Mouse (Mus musculus) MEL (cell line): ENCODE data around the gene Lrrk2. TPM values are rescaled to one million over a fixed set of nuclear protein-coding genes. Genes with fewer than 3 reads are reported as not detected.

ENCODE experiments used
- DNase-seq: peaks from one replicate; pipeline ENCODE4 v3.0.0; 2011; ENCODE audit warnings: low read depth, low spot score
- H3K27ac ChIP-seq: 2 replicates; pipeline ENCODE4 v1.5.1; 2012; ENCODE audit warnings: low read depth, mild to moderate bottlenecking, control low read depth, low read length, moderate library complexity; ENCODE audit not compliant: control insufficient read depth
- H3K27me3 ChIP-seq, 2 experiments: fragments of 150-350 bp in 1 of 2; sonication (generic) in 1 of 2; 2 replicates each; pipeline ENCODE4 v1.6.1; 2012; ENCODE audit warnings: low read length in 2 of 2, mild to moderate bottlenecking in 2 of 2, improper control_type of control experiment in 1 of 2, moderate library complexity in 1 of 2; ENCODE audit not compliant: insufficient read depth in 2 of 2, control insufficient read depth in 1 of 2
- H3K36me3 ChIP-seq, 2 experiments: 2 replicates each; pipeline ENCODE4 v1.6.1; 2012 to 2014; ENCODE audit warnings: low read length in 2 of 2, improper control_type of control experiment in 1 of 2, inconsistent platforms in 1 of 2, mild to moderate bottlenecking in 1 of 2; ENCODE audit not compliant: insufficient read depth in 2 of 2, control insufficient read depth in 1 of 2
- H3K4me1 ChIP-seq, 2 experiments: fragments of 150-350 bp in 1 of 2; sonication (generic) in 1 of 2; 2 replicates each; pipeline ENCODE4 v1.6.1; 2012; ENCODE audit warnings: low read length in 2 of 2, improper control_type of control experiment in 1 of 2, mild to moderate bottlenecking in 1 of 2; ENCODE audit not compliant: insufficient read depth in 2 of 2, control insufficient read depth in 1 of 2
- H3K4me3 ChIP-seq, 2 experiments: fragments of 150-350 bp in 1 of 2; sonication (generic) in 1 of 2; 2 replicates each; pipeline ENCODE4 v1.5.1; 2012; ENCODE audit warnings: low read depth in 2 of 2, low read length in 2 of 2, mild to moderate bottlenecking in 2 of 2, moderate library complexity in 2 of 2, control low read depth in 1 of 2, improper control_type of control experiment in 1 of 2; ENCODE audit not compliant: control insufficient read depth in 1 of 2, insufficient read depth in 1 of 2
- H3K79me2 ChIP-seq: 2 replicates; pipeline ENCODE4 v1.6.1; 2012; ENCODE audit warnings: mild to moderate bottlenecking, low read length, moderate library complexity; ENCODE audit not compliant: control insufficient read depth, poor library complexity, insufficient read depth
- H3K9ac ChIP-seq: 2 replicates; pipeline ENCODE4 v1.6.1; 2012; ENCODE audit warnings: low read depth, mild to moderate bottlenecking, control low read depth, low read length, moderate library complexity; ENCODE audit not compliant: control insufficient read depth, poor library complexity, severe bottlenecking
- H3K9me3 ChIP-seq: fragments of 150-350 bp; sonication (generic); replicated peaks from 2 replicates; pipeline ENCODE4 v1.6.1; 2012; ENCODE audit warnings: mild to moderate bottlenecking, low read length, improper control_type of control experiment, moderate library complexity; ENCODE audit not compliant: insufficient read depth
- BHLHE40 ChIP-seq: IDR thresholded peaks from 2 replicates; pipeline ENCODE4 v1.6.1; 2012; ENCODE audit warnings: low read depth, mild to moderate bottlenecking, inconsistent platforms, low read length, improper control_type of control experiment, borderline replicate concordance
- CHD1 ChIP-seq: IDR thresholded peaks from 2 replicates; pipeline ENCODE4 v1.6.1; 2012; ENCODE audit warnings: low read depth, mild to moderate bottlenecking, inconsistent platforms, low read length, improper control_type of control experiment
- CHD2 ChIP-seq: IDR thresholded peaks from 2 replicates; pipeline ENCODE4 v1.6.1; 2011; ENCODE audit warnings: low read length, improper control_type of control experiment
- CTCF ChIP-seq, 3 experiments: IDR thresholded peaks in 2 of 3; conservative IDR thresholded peaks in 1 of 3; 2 replicates each; pipeline ENCODE4 v1.5.1; 2011 to 2012; ENCODE audit warnings: low read length in 3 of 3, low read depth in 2 of 3, mild to moderate bottlenecking in 2 of 3, improper control_type of control experiment in 1 of 3, inconsistent platforms in 1 of 3, mixed read lengths in 1 of 3, moderate library complexity in 1 of 3; ENCODE audit not compliant: control insufficient read depth in 1 of 3, insufficient read depth in 1 of 3, poor library complexity in 1 of 3, severe bottlenecking in 1 of 3
- ELF1 ChIP-seq: IDR thresholded peaks from 2 replicates; pipeline ENCODE4 v1.6.1; 2014; ENCODE audit warnings: low read depth, mild to moderate bottlenecking, inconsistent platforms, low read length, improper control_type of control experiment, moderate library complexity
- GABPA ChIP-seq: IDR thresholded peaks from 2 replicates; pipeline ENCODE4 v1.6.1; 2012; ENCODE audit warnings: low read depth, mild to moderate bottlenecking, inconsistent platforms, low read length, improper control_type of control experiment, moderate library complexity
- HCFC1 ChIP-seq: IDR thresholded peaks from 2 replicates; pipeline ENCODE4 v1.6.1; 2012; ENCODE audit warnings: low read depth, mild to moderate bottlenecking, inconsistent platforms, low read length, improper control_type of control experiment, moderate library complexity
- KAT2A ChIP-seq: conservative IDR thresholded peaks from 2 replicates; pipeline ENCODE4 v1.6.1; 2012; ENCODE audit warnings: low read depth, low read length, improper control_type of control experiment, inconsistent platforms
- MAZ ChIP-seq: IDR thresholded peaks from 2 replicates; pipeline ENCODE4 v1.6.1; 2012; ENCODE audit warnings: low read depth, mild to moderate bottlenecking, inconsistent platforms, low read length, improper control_type of control experiment
- MXI1 ChIP-seq: IDR thresholded peaks from 2 replicates; pipeline ENCODE4 v1.6.1; 2011; ENCODE audit warnings: mild to moderate bottlenecking, low read depth, low read length, improper control_type of control experiment
- NELFE ChIP-seq: IDR thresholded peaks from 2 replicates; pipeline ENCODE4 v1.6.1; 2011; ENCODE audit warnings: low read depth, low read length, improper control_type of control experiment
- POLR2A ChIP-seq, 2 experiments: IDR thresholded peaks; 2 replicates each; pipeline ENCODE4 v1.6.1; 2011 to 2012; ENCODE audit warnings: low read length in 2 of 2, mild to moderate bottlenecking in 2 of 2, control low read depth in 1 of 2, improper control_type of control experiment in 1 of 2, low read depth in 1 of 2, moderate library complexity in 1 of 2; ENCODE audit not compliant: control insufficient read depth in 1 of 2, insufficient read depth in 1 of 2, poor library complexity in 1 of 2
- POLR2AphosphoS2 ChIP-seq: IDR thresholded peaks from 2 replicates; pipeline ENCODE4 v1.6.1; 2011; ENCODE audit warnings: low read length, improper control_type of control experiment
- RAD21 ChIP-seq: IDR thresholded peaks from 2 replicates; pipeline ENCODE4 v1.6.1; 2011; ENCODE audit warnings: mild to moderate bottlenecking, low read depth, low read length, improper control_type of control experiment
- RCOR1 ChIP-seq: IDR thresholded peaks from 2 replicates; pipeline ENCODE4 v1.6.1; 2012; ENCODE audit warnings: low read depth, mild to moderate bottlenecking, inconsistent platforms, low read length, improper control_type of control experiment
- SMC3 ChIP-seq: IDR thresholded peaks from 2 replicates; pipeline ENCODE4 v1.6.1; 2011; ENCODE audit warnings: low read depth, low read length, improper control_type of control experiment
- TAL1 ChIP-seq: IDR thresholded peaks from 2 replicates; pipeline ENCODE4 v1.6.1; 2012; ENCODE audit warnings: mild to moderate bottlenecking, inconsistent platforms, low read length, moderate library complexity, mixed read lengths
- ZC3H11A ChIP-seq: IDR thresholded peaks from 2 replicates; pipeline ENCODE4 v1.6.1; 2012; ENCODE audit warnings: low read depth, mild to moderate bottlenecking, inconsistent platforms, low read length, improper control_type of control experiment
- ZKSCAN1 ChIP-seq: IDR thresholded peaks from 2 replicates; pipeline ENCODE4 v1.6.1; 2012; ENCODE audit warnings: low read depth, mild to moderate bottlenecking, inconsistent platforms, low read length, improper control_type of control experiment, moderate library complexity
- ZMIZ1 ChIP-seq: IDR thresholded peaks from 2 replicates; pipeline ENCODE4 v1.6.1; 2012; ENCODE audit warnings: low read depth, mild to moderate bottlenecking, inconsistent platforms, low read length, improper control_type of control experiment, moderate library complexity
- ZNF384 ChIP-seq: IDR thresholded peaks from 2 replicates; pipeline ENCODE4 v1.6.1; 2012; ENCODE audit warnings: low read depth, mild to moderate bottlenecking, inconsistent platforms, low read length, improper control_type of control experiment
- polyA plus RNA-seq, 2 experiments: library from polyadenylated mRNA; stranded (reverse) in 1 of 2; unstranded in 1 of 2; fragments of >175 nt in 1 of 2; fragments of >200 nt in 1 of 2; gene quantifications; 2 replicates each; pipeline versions ENCODE4 v1.2.1 to v1.2.4; 2012; ENCODE audit warnings: low replicate concordance in 2 of 2, low read depth in 1 of 2; ENCODE audit not compliant: insufficient read length in 2 of 2, insufficient read depth in 1 of 2, missing spikeins in 1 of 2
- total RNA-seq: library from RNA; depleted of rRNA; stranded (reverse); fragments of 300-350 nt; gene quantifications from 2 replicates; pipeline ENCODE4 v1.2.3, GENCODE M21; 2012

Gene Lrrk2
- total and polyA plus RNA-seq, 3 experiments: not detected

- H3K9me3 ChIP-seq: no peaks in the 10 kb centered on the region
These were observed 8.3 kb upstream of the Lrrk2 start for GRCm38 (mm10) chr15:91664586-91665132.

GRCm38 (mm10) chr15:91665530-91665929 is 7.4 kb upstream of the Lrrk2 start:
- Histone ChIP-seq H3K36me3 (no peaks in the 10 kb centered on the region), H3K4me1 (no peaks in the 10 kb centered on the region), H3K27ac (no peak overlapping the region), H3K79me2 (no peaks in the 10 kb centered on the region), H3K27me3 (no peaks in the 10 kb centered on the region), H3K9ac (no peak overlapping the region), H3K9me3 (no peaks in the 10 kb centered on the region), H3K4me3 (no peak overlapping the region)
- TF ChIP-seq POLR2AphosphoS2 (no peak), CHD2 (no peak), GABPA (no peak)
- DNase-seq: no peak

More at GRCm38 (mm10) chr15:91664586-91665132, 8.3 kb upstream of the Lrrk2 start:
- no peak for DNase-seq
- Histone ChIP-seq H3K79me2 (no peaks in the 10 kb centered on the region), H3K4me1 (no peaks in the 10 kb centered on the region), H3K36me3 (no peaks in the 10 kb centered on the region), H3K27me3 (no peaks in the 10 kb centered on the region), H3K4me3 (no peak overlapping the region), H3K27ac (no peak overlapping the region), H3K9ac (no peak overlapping the region)
- no peak for TF ChIP-seq ZKSCAN1
- no peak for TF ChIP-seq HCFC1
- TF ChIP-seq ZMIZ1: no peak
- no peak for TF ChIP-seq MAZ
- no peak for TF ChIP-seq POLR2A (IDR thresholded peaks at IDR 0.05; ENCODE audit: control insufficient read depth in 1 of 2, insufficient read depth in 1 of 2, low read depth in 1 of 2, low read length in 2 of 2, poor library complexity in 1 of 2)
- TF ChIP-seq CHD1: no peak

- Histone ChIP-seq H3K27me3 (no peaks in the 10 kb centered on the region), H3K79me2 (no peaks in the 10 kb centered on the region), H3K4me1 (no peaks in the 10 kb centered on the region), H3K9me3 (no peaks in the 10 kb centered on the region), H3K4me3 (no peak overlapping the region), H3K27ac (no peak overlapping the region), H3K9ac (no peak overlapping the region), H3K36me3 (no peaks in the 10 kb centered on the region)
- DNase-seq: no peak
- no peak for TF ChIP-seq RCOR1
- TF ChIP-seq ELF1: no peak
- no peak for TF ChIP-seq HCFC1
- no peak for TF ChIP-seq TAL1
- no peak for TF ChIP-seq MXI1
- no peak for TF ChIP-seq NELFE
- TF ChIP-seq SMC3: no peak
- TF ChIP-seq MAZ: no peak
- no peak for TF ChIP-seq POLR2A (IDR thresholded peaks at IDR 0.05; ENCODE audit: control insufficient read depth in 1 of 2, insufficient read depth in 1 of 2, low read depth in 1 of 2, low read length in 2 of 2, poor library complexity in 1 of 2)
- TF ChIP-seq CHD1: no peak
- no peak for TF ChIP-seq KAT2A
- no peak for TF ChIP-seq ZC3H11A
- TF ChIP-seq RAD21: no peak
- no peak for TF ChIP-seq CHD2
- TF ChIP-seq ZNF384: no peak
- no peak for TF ChIP-seq CTCF (IDR thresholded peaks at IDR 0.05 in 2 of 3, conservative IDR thresholded peaks at IDR 0.05 in 1 of 3; ENCODE audit: control insufficient read depth in 1 of 3, insufficient read depth in 1 of 3, low read depth in 2 of 3, low read length in 3 of 3, poor library complexity in 1 of 3, severe bottlenecking in 1 of 3)
- no peak for TF ChIP-seq BHLHE40
These were observed 1.8 kb upstream of the Lrrk2 start for GRCm38 (mm10) chr15:91671216-91671615.
